Mouse (Mus musculus) left cerebral cortex, adult 8-10 months (tissue): ENCODE results near the gene Tenm2. TPM values are rescaled to one million over a fixed set of nuclear protein-coding genes. Genes with fewer than 3 reads are reported as not detected.

Source experiments
- DNase-seq, 2 experiments: peaks; one replicate each; pipeline ENCODE4 v3.0.0; 2022; ENCODE audit warnings: low spot score in 2 of 2
- total RNA-seq, 4 experiments: library from RNA; stranded (reverse); gene quantifications; 2 replicates each; pipeline ENCODE4 v1.2.4; 2022

Tenm2 gene
- total RNA-seq, 4 experiments from 2014 or later = 89.1 to 98.1 (median 90.5) TPM

GRCm38 (mm10) chr11:36604815-36605382 is 630.9 kb downstream of the Tenm2 start:
- DNase-seq = no peak

- DNase-seq = no peak
Observed at GRCm38 (mm10) chr11:36604272-36604671, 631.5 kb downstream of the Tenm2 start.

- no peak for DNase-seq
Observed at GRCm38 (mm10) chr11:36592471-36592870, 643.3 kb downstream of the Tenm2 start.

GRCm38 (mm10) chr11:36566146-36566545 is 669.6 kb downstream of the Tenm2 start:
- peak in 1 of 2 experiments; percentile 76 for DNase-seq

GRCm38 (mm10) chr11:36562851-36563250 is 672.9 kb downstream of the Tenm2 start:
- DNase-seq = no peak

GRCm38 (mm10) chr11:36560785-36561548 is 674.8 kb downstream of the Tenm2 start:
- no peak for DNase-seq

GRCm38 (mm10) chr11:36557316-36557715 is 678.4 kb downstream of the Tenm2 start:
- DNase-seq = no peak

GRCm38 (mm10) chr11:36553286-36553685 is 682.5 kb downstream of the Tenm2 start:
- DNase-seq = no peak

- DNase-seq = no peak
Observed at GRCm38 (mm10) chr11:36550649-36551048, 685.1 kb downstream of the Tenm2 start.

GRCm38 (mm10) chr11:36549398-36550139 is 686.2 kb downstream of the Tenm2 start:
- no peak for DNase-seq

- no peak for DNase-seq
Observed at GRCm38 (mm10) chr11:36548139-36548538, 687.6 kb downstream of the Tenm2 start.

- no peak for DNase-seq
Observed at GRCm38 (mm10) chr11:36538144-36538543, 697.6 kb downstream of the Tenm2 start.

- DNase-seq = no peak
Observed at GRCm38 (mm10) chr11:36537573-36538133, 698.1 kb downstream of the Tenm2 start.

GRCm38 (mm10) chr11:36535591-36535990 is 700.2 kb downstream of the Tenm2 start:
- no peak for DNase-seq

GRCm38 (mm10) chr11:36531614-36532013 is 704.1 kb downstream of the Tenm2 start:
- no peak for DNase-seq

GRCm38 (mm10) chr11:36527509-36527908 is 708.3 kb downstream of the Tenm2 start:
- no peak for DNase-seq

- peak; percentile 73 to 94 for DNase-seq
Observed at GRCm38 (mm10) chr11:36526381-36526780, 709.4 kb downstream of the Tenm2 start.

- DNase-seq = no peak
Observed at GRCm38 (mm10) chr11:36512468-36512867, 723.3 kb downstream of the Tenm2 start.

- no peak for DNase-seq
Observed at GRCm38 (mm10) chr11:36508312-36508711, 727.5 kb downstream of the Tenm2 start.

- peak in 1 of 2 experiments; percentile 43 for DNase-seq
Observed at GRCm38 (mm10) chr11:36494898-36495548, 740.7 kb downstream of the Tenm2 start.

GRCm38 (mm10) chr11:36492274-36492673 is 743.5 kb downstream of the Tenm2 start:
- DNase-seq = no peak
